Mouse (Mus musculus): ENCODE data around the gene Angptl7.

- TF ChIP-seq CTCF (IDR thresholded peaks at IDR 0.05), result no peak
- no peak for TF ChIP-seq EP300 (IDR thresholded peaks at IDR 0.05)
Observed at GRCm38 (mm10) chr4:148484511-148484910, 15.7 kb downstream of the Angptl7 start.

Measured in lung, postnatal 0 days (tissue).